ENCODE assay signal across 28 mouse cellular contexts in the genomic region with DNA sequence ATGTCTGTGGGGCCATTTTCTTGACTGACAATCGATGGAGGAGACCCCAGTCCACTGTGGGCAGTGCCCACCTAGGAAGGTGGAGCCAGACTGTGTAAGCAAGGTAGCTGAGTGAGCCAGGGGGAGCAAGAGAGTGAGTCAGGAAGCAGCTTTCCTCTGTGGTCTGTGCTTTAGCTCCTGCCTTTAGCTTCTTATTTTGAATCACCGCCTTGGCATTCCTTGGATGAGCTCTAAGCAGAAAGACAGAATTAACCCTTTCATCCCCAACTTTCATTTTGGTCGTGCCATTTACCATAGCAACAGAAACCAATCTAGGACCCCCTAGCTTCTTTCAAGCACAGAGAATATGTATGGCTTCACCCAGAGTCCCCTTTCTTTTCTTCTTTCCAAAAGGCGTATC. TPM values are rescaled to one million over a fixed set of nuclear protein-coding genes. Genes with fewer than 3 reads are reported as not detected.
DNase-seq lines count a peak whose midpoint lies in the region; ATAC-seq and TF ChIP-seq lines count a peak whose summit lies in the region.
"Had no signal": no experiment of that assay in that cellular context is flagged by ENCODE, and none has a peak within 500 bp of the region (broad histone marks: within the 10 kb centered on the region; RNA-seq: fewer than 3 reads in every experiment).

No protein-coding gene starts in this region.

- DNase-seq in embryonic facial prominence, embryonic 11.5 days (ENCODE audit: low spot score): peak; percentile 37
- no peak for DNase-seq in embryonic facial prominence, embryonic 10.5 days (ENCODE audit: low spot score)
- DNase-seq in kidney, postnatal 0 days (ENCODE audit: low spot score): no peak
- DNase-seq in kidney, adult 11 months: no peak
- peak; percentile 79 for DNase-seq in midbrain, embryonic 11.5 days (ENCODE audit: low spot score, missing footprints)
- DNase-seq in midbrain, embryonic 14.5 days: no peak
- DNase-seq in left cerebral cortex, adult 8-10 months (ENCODE audit: low spot score in 2 of 2): no peak
- DNase-seq: adrenal gland, adult 8-10 months; adrenal gland, postnatal 25 days; B cell, adult 2 months; cerebellum, adult 11-12 months; cerebellum, adult 9-10 months; cerebellum, postnatal 14 days; forebrain, postnatal 0 days; gastrocnemius, postnatal 36 days; heart, adult 2 months; heart, postnatal 36 days had no signal

- no peak overlapping the region for H3K9ac ChIP-seq in embryonic facial prominence, embryonic 11.5 days (replicated peaks; ENCODE audit: low read length)
- no peak overlapping the region for H3K9ac ChIP-seq in kidney, postnatal 0 days (ENCODE audit: low read depth, low read length)
- H3K9ac ChIP-seq in midbrain, embryonic 11.5 days (ENCODE audit: low read length): no peak overlapping the region
- no peak overlapping the region for H3K9ac ChIP-seq in midbrain, embryonic 14.5 days (replicated peaks; ENCODE audit: low read length)
- no peak overlapping the region for H3K9ac ChIP-seq in embryonic facial prominence, embryonic 13.5 days
- H3K9ac ChIP-seq: embryonic facial prominence, embryonic 15.5 days; forebrain, postnatal 0 days; hindbrain, embryonic 13.5 days; intestine, embryonic 15.5 days had no signal

- no peaks in the 10 kb centered on the region for H3K36me3 ChIP-seq in embryonic facial prominence, embryonic 11.5 days (replicated peaks; ENCODE audit: control insufficient read depth, insufficient read depth, low read depth, low read length)
- no peaks in the 10 kb centered on the region for H3K36me3 ChIP-seq in embryonic facial prominence, embryonic 10.5 days (replicated peaks)
- H3K36me3 ChIP-seq in kidney, postnatal 0 days (ENCODE audit: insufficient read depth, low read length): no peaks in the 10 kb centered on the region
- no peaks in the 10 kb centered on the region for H3K36me3 ChIP-seq in midbrain, embryonic 11.5 days (ENCODE audit: control insufficient read depth, insufficient read depth, low read length)
- no peaks in the 10 kb centered on the region for H3K36me3 ChIP-seq in midbrain, embryonic 14.5 days (ENCODE audit: control insufficient read depth, insufficient read depth, low read length)
- H3K36me3 ChIP-seq in embryonic facial prominence, embryonic 13.5 days: no peaks in the 10 kb centered on the region
- H3K36me3 ChIP-seq: embryonic facial prominence, embryonic 15.5 days; hindbrain, embryonic 10.5 days; hindbrain, embryonic 13.5 days; intestine, embryonic 15.5 days had no signal

- H3K4me2 ChIP-seq in embryonic facial prominence, embryonic 11.5 days (ENCODE audit: low read depth, low read length): no peak overlapping the region
- no peak overlapping the region for H3K4me2 ChIP-seq in kidney, postnatal 0 days (ENCODE audit: low read length)
- H3K4me2 ChIP-seq in midbrain, embryonic 11.5 days: no peak overlapping the region
- no peak overlapping the region for H3K4me2 ChIP-seq in midbrain, embryonic 14.5 days (ENCODE audit: low read length)
- H3K4me2 ChIP-seq in embryonic facial prominence, embryonic 13.5 days: no peak overlapping the region
- H3K4me2 ChIP-seq: embryonic facial prominence, embryonic 15.5 days; heart, embryonic 11.5 days; hindbrain, embryonic 13.5 days; intestine, embryonic 15.5 days had no signal

- H3K9me3 ChIP-seq in embryonic facial prominence, embryonic 11.5 days (replicated peaks; ENCODE audit: control insufficient read depth, low read length): no peaks in the 10 kb centered on the region
- no peaks in the 10 kb centered on the region for H3K9me3 ChIP-seq in embryonic facial prominence, embryonic 10.5 days
- H3K9me3 ChIP-seq in kidney, postnatal 0 days (replicated peaks; ENCODE audit: low read length): no peaks in the 10 kb centered on the region
- H3K9me3 ChIP-seq in midbrain, embryonic 11.5 days (ENCODE audit: control insufficient read depth, low read length): no peaks in the 10 kb centered on the region
- no peaks in the 10 kb centered on the region for H3K9me3 ChIP-seq in midbrain, embryonic 14.5 days (ENCODE audit: control insufficient read depth, low read length)
- no peaks in the 10 kb centered on the region for H3K9me3 ChIP-seq in embryonic facial prominence, embryonic 13.5 days
- H3K9me3 ChIP-seq: embryonic facial prominence, embryonic 15.5 days; hindbrain, embryonic 10.5 days; hindbrain, embryonic 13.5 days; intestine, embryonic 15.5 days had no signal

- WGBS in embryonic facial prominence, embryonic 11.5 days: 46% methylated on average over 4 of the region's 4 CpGs
- WGBS in embryonic facial prominence, embryonic 10.5 days: 55% methylated on average over 4 of the region's 4 CpGs
- WGBS in kidney, postnatal 0 days: 59% methylated on average over 4 of the region's 4 CpGs
- 51% methylated on average over 4 of the region's 4 CpGs for WGBS in midbrain, embryonic 11.5 days
- 46% methylated on average over 4 of the region's 4 CpGs for WGBS in midbrain, embryonic 14.5 days
- 29% methylated on average over 4 of the region's 4 CpGs for WGBS in embryonic facial prominence, embryonic 13.5 days

- H3K4me1 ChIP-seq in embryonic facial prominence, embryonic 11.5 days (ENCODE audit: control insufficient read depth, insufficient read depth, low read length): peaks cover 2% of the 10 kb centered on the region; the same call in 1 of the 2 replicates
- peaks cover 52% of the 10 kb centered on the region for H3K4me1 ChIP-seq in embryonic facial prominence, embryonic 10.5 days
- no peaks in the 10 kb centered on the region for H3K4me1 ChIP-seq in kidney, postnatal 0 days (replicated peaks; ENCODE audit: insufficient read depth, low read length)
- H3K4me1 ChIP-seq in midbrain, embryonic 11.5 days (ENCODE audit: control insufficient read depth, insufficient read depth, low read length): peaks cover 25% of the 10 kb centered on the region
- peaks cover 12% of the 10 kb centered on the region for H3K4me1 ChIP-seq in midbrain, embryonic 14.5 days (ENCODE audit: control insufficient read depth, insufficient read depth, low read length)
- H3K4me1 ChIP-seq in embryonic facial prominence, embryonic 13.5 days: peaks cover 56% of the 10 kb centered on the region

- H3K27ac ChIP-seq in embryonic facial prominence, embryonic 11.5 days (replicated peaks; ENCODE audit: low read depth, low read length): no peak overlapping the region
- no peak overlapping the region; the same call in 1 of the 2 replicates for H3K27ac ChIP-seq in embryonic facial prominence, embryonic 10.5 days (replicated peaks)
- no peak overlapping the region for H3K27ac ChIP-seq in kidney, postnatal 0 days
- H3K27ac ChIP-seq in midbrain, embryonic 11.5 days (ENCODE audit: low read depth, low read length): no peak overlapping the region
- no peak overlapping the region for H3K27ac ChIP-seq in midbrain, embryonic 14.5 days (replicated peaks; ENCODE audit: low read depth, low read length)
- peak overlapping the region; percentile 28; the same call in 1 of the 2 replicates for H3K27ac ChIP-seq in embryonic facial prominence, embryonic 13.5 days
- H3K27ac ChIP-seq: embryonic facial prominence, embryonic 15.5 days; heart, adult 2 months; hindbrain, embryonic 10.5 days; hindbrain, embryonic 13.5 days; intestine, embryonic 15.5 days had no signal

- H3K4me3 ChIP-seq in embryonic facial prominence, embryonic 11.5 days (ENCODE audit: low read depth, low read length): no peak overlapping the region
- no peak overlapping the region for H3K4me3 ChIP-seq in embryonic facial prominence, embryonic 10.5 days
- H3K4me3 ChIP-seq in kidney, postnatal 0 days (replicated peaks; ENCODE audit: low read depth, low read length): no peak overlapping the region
- no peak overlapping the region for H3K4me3 ChIP-seq in midbrain, embryonic 11.5 days (ENCODE audit: low read depth, low read length)
- H3K4me3 ChIP-seq in midbrain, embryonic 14.5 days (replicated peaks; ENCODE audit: low read depth, low read length): no peak overlapping the region
- H3K4me3 ChIP-seq in embryonic facial prominence, embryonic 13.5 days: no peak overlapping the region
- H3K4me3 ChIP-seq: embryonic facial prominence, embryonic 15.5 days; heart, adult 2 months; hindbrain, embryonic 10.5 days; hindbrain, embryonic 13.5 days; intestine, embryonic 15.5 days had no signal

- H3K27me3 ChIP-seq in embryonic facial prominence, embryonic 11.5 days (ENCODE audit: control insufficient read depth, insufficient read depth, low read length): no peaks in the 10 kb centered on the region
- 0 out of 2 replicates have a peak, but pooled peaks cover 3% of the 10 kb centered on the region for H3K27me3 ChIP-seq in embryonic facial prominence, embryonic 10.5 days (replicated peaks; ENCODE audit: low read depth, poor library complexity, severe bottlenecking)
- no peaks in the 10 kb centered on the region for H3K27me3 ChIP-seq in kidney, postnatal 0 days (ENCODE audit: insufficient read depth, low read length)
- no peaks in the 10 kb centered on the region for H3K27me3 ChIP-seq in midbrain, embryonic 11.5 days (ENCODE audit: control insufficient read depth, insufficient read depth, low read length)
- no peaks in the 10 kb centered on the region for H3K27me3 ChIP-seq in midbrain, embryonic 14.5 days (ENCODE audit: control insufficient read depth, insufficient read depth, low read length)
- H3K27me3 ChIP-seq in embryonic facial prominence, embryonic 13.5 days: no peaks in the 10 kb centered on the region
- H3K27me3 ChIP-seq: embryonic facial prominence, embryonic 15.5 days; hindbrain, embryonic 13.5 days; intestine, embryonic 15.5 days had no signal

- ATAC-seq in embryonic facial prominence, embryonic 11.5 days (replicated peaks; ENCODE audit: insufficient number of reproducible peaks, low FRiP score, low TSS enrichment, low read depth): no peak
- no peak for ATAC-seq in kidney, postnatal 0 days (replicated peaks; ENCODE audit: low FRiP score, low read depth)
- no peak for ATAC-seq in midbrain, embryonic 11.5 days (ENCODE audit: low FRiP score)
- no peak for ATAC-seq in midbrain, embryonic 14.5 days (ENCODE audit: low FRiP score, low TSS enrichment)
- ATAC-seq in embryonic facial prominence, embryonic 13.5 days (ENCODE audit: insufficient number of reproducible peaks, insufficient read depth, low FRiP score, low TSS enrichment, low read depth): no peak
- ATAC-seq: activated CD4-positive, CD25-positive, alpha-beta regulatory T cell, adult 4 months; forebrain, embryonic 14.5 days; forebrain, postnatal 0 days; hindbrain, embryonic 16.5 days; intestine, embryonic 15.5 days had no signal

- TF ChIP-seq CTCF in kidney, postnatal 0 days (IDR thresholded peaks at IDR 0.05; ENCODE audit: low read depth): 0 out of 2 replicates have a peak, but pooled peaks have one; percentile 20

RNA-seq across cellular contexts. Expression of a gene that starts 27.7 kb away (rescaled TPM):
- 69.3 and 73.0 TPM in 2 replicates for polyA plus RNA-seq in embryonic facial prominence, embryonic 11.5 days (2014; fragmentation: Nextera tagmentation; extraction: Ambion mirVana)
- 47.1 and 50.8 TPM in 2 replicates for polyA plus RNA-seq in embryonic facial prominence, embryonic 10.5 days (2016; fragmentation: Nextera tagmentation; extraction: Ambion mirVana)
- 32.8 and 34.1 TPM in 2 replicates for polyA plus RNA-seq in kidney, postnatal 0 days (2015; fragmentation: Nextera tagmentation; extraction: Ambion mirVana)
- 50.0 and 50.5 TPM in 2 replicates for polyA plus RNA-seq in midbrain, embryonic 11.5 days (2014; fragmentation: Nextera tagmentation; extraction: Ambion mirVana)
- 53.6 and 56.5 TPM in 2 replicates for polyA plus RNA-seq in midbrain, embryonic 14.5 days (2014; fragmentation: Nextera tagmentation; extraction: Ambion mirVana)
- 106 and 115 TPM in 2 replicates for polyA plus RNA-seq in embryonic facial prominence, embryonic 13.5 days (2015; fragmentation: Nextera tagmentation; extraction: Ambion mirVana)
- 100 to 1,000 TPM; 110 to 123 (median 118) TPM for total RNA-seq in left cerebral cortex, adult 8-10 months (2022)
- total RNA-seq: granulocyte monocyte progenitor cell, adult 5-6 weeks; MEL had no signal

RNA-seq across cellular contexts. Expression of a gene that starts 42.0 kb away (rescaled TPM):
- 181 and 212 TPM in 2 replicates for polyA plus RNA-seq in embryonic facial prominence, embryonic 11.5 days (2014; fragmentation: Nextera tagmentation; extraction: Ambion mirVana)
- 128 and 137 TPM in 2 replicates for polyA plus RNA-seq in embryonic facial prominence, embryonic 10.5 days (2016; fragmentation: Nextera tagmentation; extraction: Ambion mirVana)
- polyA plus RNA-seq in kidney, postnatal 0 days (2015; fragmentation: Nextera tagmentation; extraction: Ambion mirVana): 51.3 and 63.3 TPM in 2 replicates
- polyA plus RNA-seq in midbrain, embryonic 11.5 days (2014; fragmentation: Nextera tagmentation; extraction: Ambion mirVana): 473 and 474 TPM in 2 replicates
- polyA plus RNA-seq in midbrain, embryonic 14.5 days (2014; fragmentation: Nextera tagmentation; extraction: Ambion mirVana): 1,445 and 1,876 TPM in 2 replicates
- 65.0 and 94.3 TPM in 2 replicates for polyA plus RNA-seq in embryonic facial prominence, embryonic 13.5 days (2015; fragmentation: Nextera tagmentation; extraction: Ambion mirVana)
- 100 to 1,000 TPM; 868 to 902 (median 877) TPM for total RNA-seq in left cerebral cortex, adult 8-10 months (2022)
- total RNA-seq: MEL had no signal
- polyA plus RNA-seq: activated CD4-positive, CD25-positive, alpha-beta regulatory T cell, adult 4 months had no signal

Comparison
In these comparisons a context has a peak if more than half of its experiments do, and no peak if none do; other contexts are left out.
1. DNase-seq: peak in embryonic facial prominence, embryonic 11.5 days (single experiment) and midbrain, embryonic 11.5 days (single experiment); none in embryonic facial prominence, embryonic 10.5 days (single experiment), kidney, postnatal 0 days (single experiment), kidney, adult 11 months (single experiment), midbrain, embryonic 14.5 days (single experiment) and left cerebral cortex, adult 8-10 months (0 of 2).